ENCODE assay signal across 8 mouse cellular contexts in the genomic region with DNA sequence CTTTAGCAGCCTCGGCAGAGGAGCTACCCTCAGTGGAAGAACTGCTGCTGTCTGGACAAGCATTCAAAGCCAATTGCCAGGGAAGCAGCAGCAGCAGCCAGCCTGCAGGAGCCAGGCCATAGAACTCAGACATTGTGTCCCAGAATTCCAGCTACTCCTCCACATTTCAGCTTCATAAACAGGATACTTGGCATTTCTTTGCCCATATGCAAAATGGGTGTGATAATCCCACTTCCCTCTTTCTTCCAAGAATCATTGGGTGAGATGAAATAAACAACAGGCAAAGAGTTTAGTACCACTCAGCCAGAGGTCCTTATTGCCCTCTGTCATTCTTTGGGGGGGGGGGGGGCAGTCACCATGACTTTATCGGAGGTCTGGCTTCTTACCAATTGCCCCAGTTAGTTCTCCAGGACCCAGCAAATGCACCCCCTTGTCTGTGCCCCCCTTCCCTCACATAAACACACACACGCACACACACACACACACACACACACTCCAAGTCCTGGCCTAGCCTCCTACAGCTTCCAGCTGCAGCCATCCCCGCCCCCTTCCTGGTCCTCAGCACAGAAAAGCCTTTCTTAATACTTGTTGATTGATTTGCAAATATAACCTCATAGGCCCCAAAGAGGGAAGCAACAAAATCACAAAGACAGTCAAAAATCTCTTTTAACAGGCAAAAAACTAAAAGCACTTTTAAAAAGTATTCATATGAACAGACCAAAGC. TPM values are rescaled to one million over a fixed set of nuclear protein-coding genes. Genes with fewer than 3 reads are reported as not detected.
DNase-seq lines count a peak whose midpoint lies in the region; ATAC-seq and TF ChIP-seq lines count a peak whose summit lies in the region.

No protein-coding gene starts in this region.

- no peaks in the 10 kb centered on the region for H3K36me3 ChIP-seq in forebrain, postnatal 0 days (ENCODE audit: insufficient read depth)
- no peaks in the 10 kb centered on the region for H3K36me3 ChIP-seq in limb, embryonic 11.5 days (ENCODE audit: control insufficient read depth, insufficient read depth, low read length)
- no peaks in the 10 kb centered on the region for H3K36me3 ChIP-seq in midbrain, embryonic 14.5 days (ENCODE audit: control insufficient read depth, insufficient read depth, low read length)

- no peak overlapping the region for H3K4me3 ChIP-seq in forebrain, postnatal 0 days (ENCODE audit: low read depth, low read length)
- H3K4me3 ChIP-seq in limb, embryonic 11.5 days (ENCODE audit: low read depth, low read length) = peak overlapping the region; percentile 60
- peak overlapping the region; percentile 65; the same call in 1 of the 2 replicates for H3K4me3 ChIP-seq in midbrain, embryonic 14.5 days (replicated peaks; ENCODE audit: low read depth, low read length)

- no peaks in the 10 kb centered on the region; the same call in 1 of the 2 replicates for H3K27me3 ChIP-seq in forebrain, postnatal 0 days (ENCODE audit: insufficient read depth, low read length)
- H3K27me3 ChIP-seq in limb, embryonic 11.5 days (ENCODE audit: control insufficient read depth, insufficient read depth, low read length) = no peaks in the 10 kb centered on the region
- peaks cover 16% of the 10 kb centered on the region; the same call in 1 of the 2 replicates for H3K27me3 ChIP-seq in midbrain, embryonic 14.5 days (ENCODE audit: control insufficient read depth, insufficient read depth, low read length)

- 27% methylated on average over 4 of the region's 4 CpGs for WGBS in forebrain, postnatal 0 days
- WGBS in limb, embryonic 11.5 days = 19% methylated on average over 4 of the region's 4 CpGs
- 47% methylated on average over 4 of the region's 4 CpGs for WGBS in midbrain, embryonic 14.5 days

- DNase-seq in retina, postnatal 1 day = peak; percentile 34
- no peak for DNase-seq in retina, embryonic 14.5 days (ENCODE audit: low spot score)
- DNase-seq in forebrain, postnatal 0 days = no peak
- peak; percentile 53 for DNase-seq in limb, embryonic 11.5 days (ENCODE audit: low spot score)
- DNase-seq in midbrain, embryonic 14.5 days = no peak
- no peak for DNase-seq in cerebellum, postnatal 4 days (ENCODE audit: low spot score in 2 of 2)
- DNase-seq in adrenal gland, adult 18-20 months (ENCODE audit: low spot score in 2 of 2) = no peak
- DNase-seq in urinary bladder, postnatal 36 days (ENCODE audit: low spot score in 2 of 2) = no peak

- no peaks in the 10 kb centered on the region for H3K9me3 ChIP-seq in forebrain, postnatal 0 days (ENCODE audit: low read length)
- H3K9me3 ChIP-seq in limb, embryonic 11.5 days (ENCODE audit: control insufficient read depth, low read length) = no peaks in the 10 kb centered on the region
- H3K9me3 ChIP-seq in midbrain, embryonic 14.5 days (ENCODE audit: control insufficient read depth, low read length) = no peaks in the 10 kb centered on the region

- no peak overlapping the region for H3K9ac ChIP-seq in forebrain, postnatal 0 days
- H3K9ac ChIP-seq in limb, embryonic 11.5 days (ENCODE audit: low read length) = no peak overlapping the region; the same call in 1 of the 2 replicates
- no peak overlapping the region for H3K9ac ChIP-seq in midbrain, embryonic 14.5 days (replicated peaks; ENCODE audit: low read length)

- H3K27ac ChIP-seq in forebrain, postnatal 0 days (ENCODE audit: low read depth, low read length) = no peak overlapping the region
- no peak overlapping the region for H3K27ac ChIP-seq in limb, embryonic 11.5 days (replicated peaks; ENCODE audit: low read depth, low read length)
- no peak overlapping the region for H3K27ac ChIP-seq in midbrain, embryonic 14.5 days (replicated peaks; ENCODE audit: low read depth, low read length)

- TF ChIP-seq CTCF in forebrain, postnatal 0 days (IDR thresholded peaks at IDR 0.05; ENCODE audit: low read depth) = no peak

- no peaks in the 10 kb centered on the region for H3K4me1 ChIP-seq in forebrain, postnatal 0 days (ENCODE audit: insufficient read depth)
- H3K4me1 ChIP-seq in limb, embryonic 11.5 days (ENCODE audit: control insufficient read depth, insufficient read depth, low read length) = peaks cover 41% of the 10 kb centered on the region
- peaks cover 6% of the 10 kb centered on the region; the same call in 1 of the 2 replicates for H3K4me1 ChIP-seq in midbrain, embryonic 14.5 days (ENCODE audit: control insufficient read depth, insufficient read depth, low read length)

- no peak for ATAC-seq in forebrain, postnatal 0 days
- ATAC-seq in limb, embryonic 11.5 days (ENCODE audit: insufficient number of reproducible peaks, low FRiP score, low TSS enrichment, low read depth) = 0 out of 2 replicates have a peak, but pooled peaks have one; percentile 28
- no peak for ATAC-seq in midbrain, embryonic 14.5 days (ENCODE audit: low FRiP score, low TSS enrichment)

- H3K4me2 ChIP-seq in forebrain, postnatal 0 days (ENCODE audit: low read depth) = peak overlapping the region; percentile 100
- peak overlapping the region; percentile 78 for H3K4me2 ChIP-seq in limb, embryonic 11.5 days (ENCODE audit: low read depth, severe bottlenecking)
- H3K4me2 ChIP-seq in midbrain, embryonic 14.5 days (ENCODE audit: low read length) = peak overlapping the region; percentile 98

RNA-seq across cellular contexts. Expression of a gene that starts 1.5 kb away (rescaled TPM):
- total RNA-seq in forebrain, postnatal 0 days (2014; rRNA removed) = 16.3 and 26.5 TPM in 2 replicates
- polyA plus RNA-seq in forebrain, postnatal 0 days (2015; fragmentation: Nextera tagmentation; extraction: Ambion mirVana) = 3.1 and 6.2 TPM in 2 replicates
- 26.0 and 26.7 TPM in 2 replicates for polyA plus RNA-seq in limb, embryonic 11.5 days (2014; fragmentation: Nextera tagmentation; extraction: Ambion mirVana)
- 3.8 and 4.4 TPM in 2 replicates for polyA plus RNA-seq in midbrain, embryonic 14.5 days (2014; fragmentation: Nextera tagmentation; extraction: Ambion mirVana)
- 10 to 100 TPM; 48.3 to 51.5 TPM for total RNA-seq in adrenal gland, adult 18-20 months (2021)

Comparison
In these comparisons a context has a peak if more than half of its experiments do, and no peak if none do; other contexts are left out.
1. DNase-seq: peak in retina, postnatal 1 day (single experiment) and limb, embryonic 11.5 days (single experiment); none in retina, embryonic 14.5 days (single experiment), forebrain, postnatal 0 days (single experiment), midbrain, embryonic 14.5 days (single experiment), cerebellum, postnatal 4 days (0 of 2), adrenal gland, adult 18-20 months (0 of 2) and urinary bladder, postnatal 36 days (0 of 2).
2. Peak in every context shown above with its lines, with median percentiles within 50 percentile points of each other: H3K4me2 ChIP-seq.